Mouse (Mus musculus) embryonic facial prominence, embryonic 10.5 days (tissue): ENCODE results near the gene Mrrf. TPM values are rescaled to one million over a fixed set of nuclear protein-coding genes. Genes with fewer than 3 reads are reported as not detected.
A peak's percentile ranks its signal among the peaks of the same experiment; 100 is the strongest.
"Not testable (repeated sequence)": the region's sequence is repeated elsewhere in the genome, so short reads cannot be mapped to it uniquely, and the experiment has no call there.

Source experiments
- DNase-seq: peaks from one replicate; pipeline ENCODE4 v3.0.0-alpha.2; 2017; ENCODE audit warnings: low spot score
- H3K27ac ChIP-seq: fragments of 300-500 bp; sonication (generic); replicated peaks from 2 replicates; pipeline ENCODE4 v1.5.1; 2016; ENCODE audit warnings: mild to moderate bottlenecking
- H3K27me3 ChIP-seq: fragments of 300-500 bp; sonication (generic); replicated peaks from 2 replicates; pipeline ENCODE4 v1.6.1; 2016; ENCODE audit warnings: low read depth, mild to moderate bottlenecking; ENCODE audit not compliant: poor library complexity, severe bottlenecking
- H3K36me3 ChIP-seq: fragments of 300-500 bp; sonication (generic); replicated peaks from 2 replicates; pipeline ENCODE4 v1.6.1; 2016; ENCODE audit warnings: mild to moderate bottlenecking, moderate library complexity
- H3K4me1 ChIP-seq: fragments of 300-500 bp; sonication (generic); 2 replicates; pipeline ENCODE4 v1.6.1; 2016
- H3K4me3 ChIP-seq: fragments of 300-500 bp; sonication (generic); 2 replicates; pipeline ENCODE4 v1.5.1; 2016; ENCODE audit warnings: mild to moderate bottlenecking, moderate library complexity
- H3K9me3 ChIP-seq: fragments of 300-500 bp; sonication (generic); 2 replicates; pipeline ENCODE4 v1.6.1; 2016; ENCODE audit warnings: mild to moderate bottlenecking
- WGBS: fragments of 180-500 bp; shearing (Covaris S2); methylation state at CpG from one replicate; pipeline ENCODE4 v1.1.7; 2016; 5-methylcytosine and 5-hydroxymethylcytosine counted together
- polyA plus RNA-seq: library from polyadenylated mRNA; unstranded; fragments of >200 nt; fragmentation: Nextera tagmentation; extraction: Ambion mirVana; gene quantifications from 2 replicates; pipeline ENCODE4 v1.2.1, GENCODE M21; 2016

The Mrrf gene
- polyA plus RNA-seq, 1 experiment from 2014 or later = 34.1 TPM

DNA sequence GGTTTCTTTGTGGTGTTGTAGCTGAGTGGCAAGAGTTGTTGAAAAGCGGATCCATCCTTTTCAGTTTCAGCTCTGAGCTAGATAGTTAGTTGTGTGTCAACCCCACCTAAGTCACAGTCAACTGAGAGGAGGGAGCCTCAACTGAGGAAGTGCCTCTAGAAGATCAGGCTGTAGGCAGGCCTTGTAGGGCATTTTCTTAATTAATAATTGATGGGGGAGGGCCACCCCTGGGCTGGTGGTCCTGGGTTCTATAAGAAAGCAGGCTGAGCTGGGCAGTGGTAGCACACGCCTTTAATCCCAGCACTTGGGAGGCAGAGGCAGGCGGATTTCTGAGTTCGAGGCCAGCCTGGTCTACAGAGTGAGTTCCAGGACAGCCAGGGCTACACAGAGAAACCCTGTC is 16.2 kb downstream of the Mrrf start:
- Histone ChIP-seq H3K36me3 (peaks cover 37% of the 10 kb centered on the region), H3K4me1 (peaks cover 30% of the 10 kb centered on the region)
- not testable (repeated sequence) for H3K4me3 ChIP-seq, H3K9me3 ChIP-seq, DNase-seq, H3K27me3 ChIP-seq, H3K27ac ChIP-seq
- WGBS = 92% methylated on average over 4 of the region's 4 CpGs

- WGBS = 79% methylated on average over 1 of the region's 1 CpGs
- DNase-seq = no peak
- H3K27me3 ChIP-seq = no peaks in the 10 kb centered on the region
- H3K9me3 ChIP-seq = no peaks in the 10 kb centered on the region
- peak overlapping the region; percentile 27; the same call in 1 of the 2 replicates for H3K27ac ChIP-seq
- peaks cover 40% of the 10 kb centered on the region for H3K36me3 ChIP-seq
- no peak overlapping the region for H3K4me3 ChIP-seq
- H3K4me1 ChIP-seq = peaks cover 38% of the 10 kb centered on the region
Measured at GRCm38 (mm10) chr2:36157461-36157860, 21.3 kb downstream of the Mrrf start.

DNA sequence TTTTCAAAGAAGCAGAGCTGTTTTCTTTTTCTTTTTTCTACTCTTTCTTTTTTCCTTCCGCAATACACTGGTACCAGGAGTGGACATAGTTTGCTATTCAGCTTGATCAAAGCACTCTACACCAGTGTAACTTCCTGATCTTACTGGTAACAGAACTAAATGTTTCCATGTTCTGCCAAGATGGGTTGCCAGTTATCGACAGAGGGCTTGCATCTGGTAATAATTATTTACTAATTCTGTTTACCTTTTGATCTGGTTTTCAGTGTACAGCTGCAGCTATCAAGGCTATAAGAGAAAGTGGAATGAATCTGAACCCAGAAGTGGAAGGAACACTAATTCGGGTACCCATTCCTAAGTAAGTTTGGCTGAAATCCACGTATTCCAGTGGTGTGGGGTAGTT is 23.1 kb downstream of the Mrrf start:
- Histone ChIP-seq H3K4me1 (peaks cover 38% of the 10 kb centered on the region), H3K4me3 (no peak overlapping the region), H3K27ac (no peak overlapping the region; the same call in 1 of the 2 replicates), H3K9me3 (no peaks in the 10 kb centered on the region), H3K36me3 (peaks cover 29% of the 10 kb centered on the region), H3K27me3 (no peaks in the 10 kb centered on the region)
- DNase-seq = no peak
- 49% methylated on average over 4 of the region's 4 CpGs for WGBS

- no peak overlapping the region for H3K27ac ChIP-seq
- H3K4me1 ChIP-seq = peaks cover 4% of the 10 kb centered on the region; the same call in 1 of the 2 replicates
- whole genome bisulfite sequencing = 72% methylated on average over 1 of the region's 1 CpGs
- no peak overlapping the region for H3K4me3 ChIP-seq
- no peaks in the 10 kb centered on the region for H3K9me3 ChIP-seq
- H3K36me3 ChIP-seq = peaks cover 13% of the 10 kb centered on the region
- no peak for DNase-seq
- H3K27me3 ChIP-seq = no peaks in the 10 kb centered on the region
Measured at GRCm38 (mm10) chr2:36167990-36168618, 31.9 kb downstream of the Mrrf start.

DNA sequence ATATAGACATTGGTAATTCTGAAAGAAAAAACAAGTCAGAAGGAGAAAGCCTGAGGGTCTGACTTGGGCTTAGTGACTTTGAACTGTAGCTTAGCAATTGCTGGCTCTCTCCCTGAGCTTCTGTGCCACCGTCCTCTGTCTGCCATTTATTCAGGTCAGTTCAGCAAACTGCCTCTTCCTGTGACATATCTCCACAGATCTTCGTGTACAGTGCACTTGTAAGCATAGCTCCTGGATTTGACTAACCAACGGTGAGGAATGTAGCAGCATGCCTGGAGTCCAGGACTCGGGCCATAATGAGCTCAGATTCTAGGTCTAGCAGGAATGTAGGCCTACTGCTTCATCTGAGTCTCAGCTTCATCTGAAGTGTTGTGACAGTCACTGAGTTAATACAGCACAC is 33.0 kb downstream of the Mrrf start:
- Histone ChIP-seq H3K4me1 (peaks cover 4% of the 10 kb centered on the region; the same call in 1 of the 2 replicates), H3K9me3 (no peaks in the 10 kb centered on the region), H3K36me3 (peaks cover 10% of the 10 kb centered on the region), H3K27me3 (no peaks in the 10 kb centered on the region), H3K27ac (no peak overlapping the region), H3K4me3 (no peak overlapping the region)
- WGBS = 84% methylated on average over 4 of the region's 4 CpGs
- DNase-seq = no peak

DNA sequence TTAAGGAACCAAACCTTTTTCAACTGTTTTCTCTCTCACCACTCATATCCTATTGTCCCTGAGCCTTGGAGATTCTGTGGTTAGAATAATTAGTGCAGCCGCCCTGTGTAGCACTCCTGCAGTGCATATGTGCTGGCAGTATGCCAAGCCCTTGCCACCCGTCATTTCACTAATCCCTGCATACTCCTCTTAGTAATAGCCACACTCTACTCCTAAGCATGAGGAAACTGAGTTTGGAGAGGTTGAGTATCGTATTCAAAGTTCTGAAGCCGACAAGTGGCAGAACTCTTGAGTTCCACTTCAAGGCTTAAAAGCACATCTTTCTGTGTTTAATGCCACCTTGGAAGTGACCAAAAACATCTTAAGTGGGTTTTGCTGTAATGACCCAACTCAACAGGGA is 35.9 kb downstream of the Mrrf start:
- Histone ChIP-seq H3K27ac (no peak overlapping the region), H3K4me3 (no peak overlapping the region), H3K9me3 (no peaks in the 10 kb centered on the region), H3K27me3 (no peaks in the 10 kb centered on the region), H3K4me1 (peaks cover 4% of the 10 kb centered on the region; the same call in 1 of the 2 replicates), H3K36me3 (peaks cover 2% of the 10 kb centered on the region)
- DNase-seq = no peak
- WGBS = 90% methylated on average over 4 of the region's 4 CpGs

- no peak for DNase-seq
- WGBS = 85% methylated on average over 3 of the region's 3 CpGs
- peaks cover 6% of the 10 kb centered on the region for H3K36me3 ChIP-seq
- H3K4me1 ChIP-seq = peaks cover 4% of the 10 kb centered on the region; the same call in 1 of the 2 replicates
- no peaks in the 10 kb centered on the region for H3K27me3 ChIP-seq
- no peak overlapping the region for H3K27ac ChIP-seq
- no peaks in the 10 kb centered on the region for H3K9me3 ChIP-seq
- no peak overlapping the region for H3K4me3 ChIP-seq
Measured at GRCm38 (mm10) chr2:36172574-36172973, 36.4 kb downstream of the Mrrf start.

DNA sequence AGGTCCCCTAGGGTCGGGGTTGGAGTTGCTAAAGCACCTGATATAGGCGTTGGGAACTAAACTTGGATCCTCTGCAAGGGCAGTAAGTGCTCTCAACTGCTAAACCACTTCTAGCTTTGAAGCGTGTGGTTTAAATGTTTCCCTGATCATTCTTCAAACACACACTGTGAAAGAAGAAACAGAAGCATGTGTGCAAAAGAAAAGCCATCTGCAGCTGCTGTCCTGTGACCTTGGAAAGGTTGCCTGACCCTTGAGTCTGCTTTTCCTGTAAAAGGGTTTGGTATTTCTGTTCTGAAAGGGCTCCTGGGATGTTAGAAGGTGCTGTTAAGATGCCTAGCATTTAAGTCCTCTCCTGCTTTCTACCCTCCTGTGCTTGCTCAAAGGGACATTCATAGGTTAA is 43.3 kb downstream of the Mrrf start:
- Histone ChIP-seq H3K27me3 (no peaks in the 10 kb centered on the region), H3K4me3 (no peak overlapping the region), H3K36me3 (peaks cover 24% of the 10 kb centered on the region), H3K9me3 (no peaks in the 10 kb centered on the region), H3K27ac (no peak overlapping the region), H3K4me1 (peaks cover 7% of the 10 kb centered on the region)
- no peak for DNase-seq
- 57% methylated on average over 3 of the region's 3 CpGs for WGBS

- H3K27me3 ChIP-seq, H3K4me3 ChIP-seq, H3K9me3 ChIP-seq, H3K4me1 ChIP-seq, DNase-seq, H3K27ac ChIP-seq: not testable (repeated sequence)
- H3K36me3 ChIP-seq = peaks cover 24% of the 10 kb centered on the region
- WGBS = 89% methylated on average over 4 of the region's 4 CpGs
Measured at GRCm38 (mm10) chr2:36181587-36182368, 45.6 kb downstream of the Mrrf start.

- WGBS = 68% methylated on average over 2 of the region's 2 CpGs
- no peaks in the 10 kb centered on the region for H3K9me3 ChIP-seq
Measured at GRCm38 (mm10) chr2:36183278-36183677, 47.1 kb downstream of the Mrrf start.

DNA sequence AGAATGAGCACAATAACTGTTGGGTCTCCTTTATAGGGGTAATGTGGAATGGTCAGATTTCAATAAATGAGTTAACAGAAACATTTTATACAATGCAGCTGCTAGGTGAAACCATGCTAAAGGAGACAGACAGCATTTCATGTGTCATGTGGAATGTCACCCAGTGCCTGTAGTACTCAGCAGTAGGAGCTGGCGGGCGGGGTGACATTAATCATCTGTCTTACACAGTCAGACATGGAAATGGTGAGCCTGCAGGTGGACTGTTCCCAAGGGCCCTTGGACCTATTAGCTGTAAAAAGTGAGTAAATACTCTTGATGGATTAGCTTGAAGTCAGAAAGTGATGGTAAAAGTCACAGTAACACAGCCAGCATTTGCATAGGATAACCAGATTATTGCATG is 48.0 kb downstream of the Mrrf start:
- Histone ChIP-seq H3K27ac (no peak overlapping the region), H3K4me3 (no peak overlapping the region), H3K27me3 (no peaks in the 10 kb centered on the region), H3K9me3 (no peaks in the 10 kb centered on the region), H3K36me3 (peaks cover 10% of the 10 kb centered on the region; the same call in 1 of the 2 replicates), H3K4me1 (peaks cover 7% of the 10 kb centered on the region)
- no peak for DNase-seq
- 96% methylated on average over 2 of the region's 2 CpGs for WGBS

More at GRCm38 (mm10) chr2:36183278-36183677, 47.1 kb downstream of the Mrrf start:
- Histone ChIP-seq H3K27ac (no peak overlapping the region; the same call in 1 of the 2 replicates), H3K36me3 (peaks cover 13% of the 10 kb centered on the region; the same call in 1 of the 2 replicates), H3K27me3 (no peaks in the 10 kb centered on the region), H3K4me3 (no peak overlapping the region), H3K4me1 (peaks cover 7% of the 10 kb centered on the region)
- DNase-seq = no peak

DNA sequence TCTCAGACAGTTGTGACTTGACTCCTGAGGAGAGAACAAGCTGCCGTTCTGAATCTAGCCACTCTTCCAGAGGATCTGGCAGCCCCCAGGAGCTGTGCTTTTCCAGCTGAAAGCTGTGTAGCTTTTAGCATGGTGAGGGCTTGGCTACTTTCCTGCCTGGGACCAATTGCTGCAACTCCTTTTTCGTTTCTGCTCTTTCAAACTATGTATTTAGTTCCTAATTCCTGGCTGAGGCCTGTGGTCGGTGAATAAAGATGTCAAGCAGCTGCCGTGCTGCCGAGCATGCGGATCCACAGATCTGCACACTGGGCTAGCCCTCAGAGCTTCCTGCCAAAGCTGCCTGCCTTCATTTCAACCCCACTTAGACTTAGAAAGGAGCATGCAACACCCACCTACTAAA is 48.7 kb downstream of the Mrrf start:
- Histone ChIP-seq H3K9me3 (no peaks in the 10 kb centered on the region), H3K4me1 (peaks cover under 1% of the 10 kb centered on the region), H3K27me3 (no peaks in the 10 kb centered on the region), H3K27ac (0 out of 2 replicates have a peak overlapping the region, but pooled peaks have one; percentile 3), H3K36me3 (peaks cover 4% of the 10 kb centered on the region; the same call in 1 of the 2 replicates), H3K4me3 (no peak overlapping the region)
- WGBS = 89% methylated on average over 6 of the region's 6 CpGs
- no peak for DNase-seq

GRCm38 (mm10) chr2:36189200-36189599 is 53.0 kb downstream of the Mrrf start:
- H3K27ac ChIP-seq, H3K27me3 ChIP-seq, H3K36me3 ChIP-seq, H3K4me3 ChIP-seq, H3K9me3 ChIP-seq, DNase-seq: not testable (repeated sequence)
- H3K4me1 ChIP-seq = peaks cover 13% of the 10 kb centered on the region
- WGBS = 90% methylated on average over 6 of the region's 6 CpGs
